Mouse (Mus musculus): Measurements from ENCODE around the gene Lef1.
A peak's percentile ranks its signal among the peaks of the same experiment; 100 is the strongest.

Lef1 gene

DNA sequence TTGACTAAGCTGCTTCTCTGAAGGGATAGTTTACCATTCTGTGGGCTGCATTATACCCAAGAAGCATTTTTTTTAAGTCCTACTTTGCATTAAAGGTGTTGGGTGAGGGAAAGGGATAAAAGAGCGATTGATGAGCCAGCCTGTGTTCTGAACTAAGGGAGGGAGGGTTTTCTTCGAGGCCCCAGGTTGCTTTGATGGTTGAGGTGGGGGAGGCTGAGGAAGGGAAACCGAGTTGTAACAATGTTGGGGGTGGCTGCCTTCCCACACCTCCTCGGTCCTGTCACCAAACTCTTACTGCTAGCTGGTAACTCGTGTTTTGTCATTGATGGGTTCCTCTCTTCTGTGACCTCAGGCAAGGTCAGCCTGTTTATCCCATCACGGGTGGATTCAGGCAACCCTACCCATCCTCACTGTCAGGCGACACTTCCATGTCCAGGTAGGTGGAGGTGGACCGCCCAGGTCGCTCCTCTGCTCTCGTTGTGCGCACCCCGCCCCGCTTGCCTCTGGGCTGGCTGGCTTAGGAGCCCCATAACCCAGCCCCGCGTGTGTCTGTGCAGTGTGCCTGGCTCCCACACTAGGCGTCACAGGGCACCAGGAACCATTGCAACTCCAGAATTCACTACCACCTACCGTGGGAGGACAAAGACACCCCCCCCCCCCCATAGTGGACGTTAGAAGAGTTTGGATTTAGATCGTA is 80.5 kb downstream of the Lef1 start:
- no peak for DNase-seq (ENCODE audit: low spot score)

DNA sequence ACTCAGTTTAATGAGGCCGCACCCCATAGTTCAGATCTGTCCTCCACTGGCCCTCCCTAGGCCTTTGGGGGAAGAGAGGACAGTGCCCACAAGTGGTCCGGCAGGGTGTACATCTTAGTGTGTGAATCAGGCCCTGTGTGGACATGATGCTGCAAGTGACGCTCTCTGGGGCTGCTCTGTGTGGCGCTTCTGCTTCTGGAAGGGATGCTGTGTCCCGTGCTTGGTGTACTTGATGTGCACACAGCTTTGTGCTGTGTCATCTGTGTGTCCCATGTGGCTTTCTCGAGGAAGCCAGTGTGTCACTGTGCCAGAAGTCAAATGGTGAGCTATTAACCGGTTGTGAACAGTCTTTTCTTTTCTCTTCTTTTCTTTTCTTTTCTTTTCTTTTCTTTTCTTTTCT is 81.2 kb downstream of the Lef1 start:
- no peak for DNase-seq (ENCODE audit: low spot score)

DNA sequence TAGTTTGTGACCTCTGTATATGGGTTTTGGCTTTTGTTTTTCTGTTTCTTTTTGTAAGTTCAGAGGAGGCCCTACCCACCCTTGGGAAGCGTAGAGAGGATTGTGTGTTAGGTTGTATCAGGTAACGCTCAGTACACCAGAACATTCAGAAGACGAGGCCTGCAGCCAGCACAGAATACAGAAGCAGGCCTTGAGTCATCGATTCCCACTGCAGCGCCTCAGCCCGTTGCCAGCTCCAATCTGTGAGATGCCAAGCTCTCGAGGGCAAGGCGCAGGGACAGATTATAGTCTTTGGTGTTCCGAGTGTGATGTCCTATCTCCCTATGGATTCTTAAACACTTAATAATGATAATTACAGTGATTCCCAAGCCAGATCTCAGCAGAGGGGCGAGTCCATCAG is 85.8 kb downstream of the Lef1 start:
- DNase-seq (ENCODE audit: low spot score) = no peak

DNA sequence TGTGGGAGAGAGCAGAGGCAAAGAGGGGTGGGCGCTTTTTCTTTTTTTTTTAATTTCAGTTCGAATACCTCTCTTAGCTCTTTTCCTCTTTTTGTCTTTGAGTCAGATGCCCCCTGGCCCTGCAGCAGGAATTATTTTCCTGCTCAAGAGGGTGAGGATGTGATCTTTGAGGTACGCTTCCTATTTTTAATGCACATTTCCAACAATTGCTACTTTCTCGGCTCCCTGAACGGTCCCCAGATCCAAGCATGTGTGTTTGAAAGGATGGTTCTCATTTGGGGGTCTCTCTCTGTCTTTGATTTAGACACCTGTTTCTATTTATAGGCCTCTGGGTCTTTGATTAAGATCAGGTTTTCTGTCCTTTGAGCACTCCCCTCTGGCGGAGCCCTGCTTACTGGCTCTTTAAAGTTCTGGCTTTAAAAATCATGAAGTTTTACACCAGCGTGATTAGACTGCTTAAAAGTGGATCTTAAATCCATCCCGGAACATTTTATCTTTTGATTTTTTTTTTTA is 86.3 kb downstream of the Lef1 start:
- DNase-seq (ENCODE audit: low spot score) = no peak

DNA sequence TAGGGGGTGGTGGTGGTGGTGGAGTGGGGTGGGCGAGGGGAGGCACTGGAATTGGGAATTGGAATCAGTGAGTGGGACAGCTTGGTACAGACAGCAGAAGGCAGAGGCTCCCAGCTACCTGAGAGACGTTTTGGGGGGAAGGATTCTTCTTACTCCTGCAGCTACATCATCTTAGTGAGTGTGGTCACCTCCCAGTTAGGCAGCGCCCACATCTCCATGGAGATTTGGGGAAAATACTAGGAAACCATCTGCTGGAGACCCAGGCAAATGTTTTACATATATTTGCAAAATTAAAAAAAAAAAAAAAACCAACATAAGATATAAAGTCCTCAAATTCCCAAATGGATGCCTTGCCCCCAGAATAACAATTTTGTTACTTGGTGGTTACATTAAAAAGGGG is 88.7 kb downstream of the Lef1 start:
- DNase-seq (ENCODE audit: low spot score) = no peak

DNA sequence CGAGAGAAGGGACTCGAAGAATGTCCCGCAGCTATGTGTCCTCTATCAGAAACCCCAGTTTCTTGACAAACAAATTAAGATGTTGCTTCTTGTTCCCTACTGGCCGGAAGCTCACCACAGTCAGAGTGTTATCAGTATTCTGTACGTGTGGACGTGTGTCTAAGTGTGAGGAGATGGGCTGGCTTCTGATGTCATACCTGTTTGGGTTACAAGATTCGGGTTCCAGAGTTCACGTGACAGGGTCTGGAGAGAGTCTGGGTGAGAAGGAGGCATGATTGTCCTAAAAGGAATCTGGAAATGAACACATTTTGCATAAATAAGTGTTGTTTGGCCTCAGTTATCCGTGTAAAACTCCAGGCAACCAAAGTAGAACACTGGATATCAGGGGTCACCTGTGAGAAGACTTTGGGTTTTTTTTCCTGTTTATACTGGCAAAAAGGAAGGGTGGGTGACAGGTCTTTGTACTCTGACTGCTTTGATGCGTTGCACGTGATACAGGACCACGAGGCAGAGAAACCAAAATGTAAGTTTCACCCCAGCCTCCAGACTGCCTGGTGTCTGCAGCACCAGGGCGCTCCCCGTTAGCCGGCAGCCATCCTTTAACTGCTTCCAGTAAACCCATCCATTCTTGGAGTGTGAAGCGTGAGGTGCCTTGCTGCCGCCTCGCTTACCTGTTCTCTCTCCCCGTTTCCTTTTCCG is 89.5 kb downstream of the Lef1 start:
- no peak for DNase-seq (ENCODE audit: low spot score)

DNA sequence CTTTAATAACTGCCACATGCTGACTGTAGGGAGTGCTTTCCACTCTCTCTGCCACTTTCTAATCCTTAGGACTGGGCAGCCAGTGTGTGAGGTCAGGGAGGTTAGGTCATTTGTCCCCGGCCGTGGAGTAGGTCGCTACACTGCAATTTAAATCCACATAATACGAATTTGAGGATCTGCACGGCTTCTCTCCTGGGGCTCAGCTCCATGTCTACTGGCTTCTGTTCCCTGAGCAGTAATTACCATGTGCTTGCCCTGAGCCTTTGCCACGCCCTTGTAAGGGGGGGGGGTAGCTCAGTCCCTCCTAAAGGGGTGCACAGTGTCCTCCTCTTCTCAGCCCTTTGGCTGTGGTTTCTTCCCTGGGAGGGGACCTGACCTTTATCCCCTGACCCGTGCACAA is 92.0 kb downstream of the Lef1 start:
- DNase-seq (ENCODE audit: low spot score) = no peak

DNA sequence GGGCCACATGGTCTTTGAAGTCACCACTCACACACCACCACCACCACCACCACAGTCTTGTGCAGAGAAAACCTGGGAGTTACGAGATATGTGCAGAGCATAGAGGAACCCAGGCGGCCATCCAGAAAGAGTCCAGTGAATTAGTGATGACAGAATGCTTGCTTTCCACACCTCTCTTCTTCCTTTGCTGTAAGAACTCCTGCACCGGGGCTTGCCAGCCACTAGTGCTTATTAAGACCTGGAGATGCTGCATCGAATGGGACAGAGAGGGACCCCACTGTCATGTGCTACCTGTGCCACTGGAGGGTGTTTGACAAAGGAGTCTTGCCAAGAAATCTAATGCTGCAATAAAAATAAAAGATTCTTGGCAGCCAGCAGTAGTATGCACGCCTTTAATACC is 97.6 kb downstream of the Lef1 start:
- no peak for DNase-seq (ENCODE audit: low spot score)

DNA sequence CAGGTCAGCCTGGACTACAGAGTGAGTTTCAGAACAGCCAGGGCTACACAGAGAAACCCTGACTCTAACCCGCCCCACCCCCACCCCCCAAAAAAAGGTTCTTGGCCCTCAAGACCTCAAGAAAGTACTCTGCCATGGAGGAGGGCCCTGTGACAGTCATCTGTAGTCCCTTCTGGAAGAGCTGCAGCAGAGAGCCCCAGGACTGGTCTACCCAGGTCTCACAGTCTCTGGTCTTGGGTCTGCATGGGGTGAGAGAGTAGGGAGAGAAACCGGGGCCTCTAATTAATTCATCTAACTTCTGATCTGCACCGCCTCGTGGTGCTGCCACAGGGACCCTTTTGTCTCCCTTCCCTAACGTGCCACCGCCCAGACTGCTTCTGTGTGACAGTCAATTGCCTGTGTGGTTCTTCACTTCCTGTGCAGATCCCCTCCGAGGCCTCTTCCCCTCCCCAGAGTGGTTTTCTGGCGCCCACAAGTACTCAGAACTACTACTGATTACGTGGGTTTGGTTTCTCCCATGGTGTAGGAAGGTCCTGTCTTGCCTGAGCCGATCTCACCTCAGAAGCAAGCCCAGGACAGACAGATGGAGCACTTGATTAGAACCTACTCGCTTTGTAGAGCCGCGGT is 98.1 kb downstream of the Lef1 start:
- no peak for DNase-seq (ENCODE audit: low spot score)

DNA sequence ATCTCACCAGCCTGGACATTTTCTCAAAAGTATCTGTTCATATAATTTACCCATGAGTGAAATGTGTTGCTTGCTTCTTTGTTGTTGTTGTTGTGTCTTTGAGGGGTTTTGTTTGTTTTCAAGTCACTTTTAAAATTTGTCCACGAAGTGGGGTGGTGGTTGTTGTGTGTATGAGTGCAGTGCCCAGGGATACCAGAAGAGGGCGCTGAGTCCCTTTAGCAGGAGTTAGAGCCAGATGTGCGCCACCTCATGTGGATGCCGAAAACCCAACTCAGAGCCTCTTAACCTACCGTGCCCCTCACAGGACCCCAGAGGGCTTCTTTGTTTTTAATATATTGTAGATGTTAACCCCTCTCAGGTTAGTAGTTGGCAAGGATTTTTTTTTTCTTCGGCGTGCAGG is 101.9 kb downstream of the Lef1 start:
- no peak for DNase-seq (ENCODE audit: low spot score)

DNA sequence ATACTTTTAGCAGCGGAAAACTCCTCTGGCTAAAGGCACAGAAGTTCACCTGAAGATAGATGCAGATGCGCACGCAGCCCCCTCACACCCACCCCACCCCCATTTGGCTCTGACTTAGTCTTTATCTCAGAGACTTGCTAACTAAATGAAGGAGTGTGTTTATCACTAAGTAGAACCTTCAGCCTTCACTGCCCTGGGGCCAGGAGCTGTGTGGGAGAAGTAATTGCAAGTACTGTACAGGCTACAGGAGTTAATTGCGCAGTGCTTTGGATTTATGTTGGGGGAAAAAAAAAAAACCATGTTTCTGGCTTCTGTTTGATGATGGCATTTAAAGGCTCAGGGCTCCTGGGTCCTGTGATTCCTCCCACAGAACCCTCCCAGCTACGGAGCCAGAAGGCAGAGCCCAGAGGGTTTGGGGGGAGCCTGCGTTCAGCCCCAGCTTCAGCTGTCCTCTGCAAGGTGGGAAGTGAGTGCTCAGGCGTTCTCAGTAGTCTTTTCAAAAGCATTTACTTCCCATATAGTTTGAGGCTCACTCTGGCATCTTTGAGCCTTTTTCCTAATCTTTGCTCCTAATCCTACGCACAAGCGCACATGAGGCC is 103.9 kb downstream of the Lef1 start:
- DNase-seq (ENCODE audit: low spot score) = no peak

DNA sequence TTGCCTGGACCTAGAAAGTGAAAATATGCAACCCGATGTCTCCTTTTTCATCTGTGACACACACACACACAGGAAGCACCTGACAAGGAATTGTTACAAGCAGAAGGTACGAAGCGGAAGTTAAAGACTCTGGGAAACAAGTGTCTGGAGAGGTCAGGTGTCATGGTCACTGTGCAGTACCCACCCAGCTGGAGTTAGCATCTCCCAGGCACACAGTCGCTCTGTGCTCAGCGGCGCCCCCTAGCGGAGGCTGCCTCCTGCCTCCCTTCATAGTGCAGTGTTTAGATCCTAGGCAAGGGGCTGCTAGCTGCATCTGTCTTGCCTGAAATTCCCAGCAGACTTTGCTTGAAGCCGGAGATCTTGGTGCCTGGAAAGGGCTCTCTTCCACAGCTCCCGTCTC is 104.6 kb downstream of the Lef1 start:
- no peak for DNase-seq (ENCODE audit: low spot score)

DNA sequence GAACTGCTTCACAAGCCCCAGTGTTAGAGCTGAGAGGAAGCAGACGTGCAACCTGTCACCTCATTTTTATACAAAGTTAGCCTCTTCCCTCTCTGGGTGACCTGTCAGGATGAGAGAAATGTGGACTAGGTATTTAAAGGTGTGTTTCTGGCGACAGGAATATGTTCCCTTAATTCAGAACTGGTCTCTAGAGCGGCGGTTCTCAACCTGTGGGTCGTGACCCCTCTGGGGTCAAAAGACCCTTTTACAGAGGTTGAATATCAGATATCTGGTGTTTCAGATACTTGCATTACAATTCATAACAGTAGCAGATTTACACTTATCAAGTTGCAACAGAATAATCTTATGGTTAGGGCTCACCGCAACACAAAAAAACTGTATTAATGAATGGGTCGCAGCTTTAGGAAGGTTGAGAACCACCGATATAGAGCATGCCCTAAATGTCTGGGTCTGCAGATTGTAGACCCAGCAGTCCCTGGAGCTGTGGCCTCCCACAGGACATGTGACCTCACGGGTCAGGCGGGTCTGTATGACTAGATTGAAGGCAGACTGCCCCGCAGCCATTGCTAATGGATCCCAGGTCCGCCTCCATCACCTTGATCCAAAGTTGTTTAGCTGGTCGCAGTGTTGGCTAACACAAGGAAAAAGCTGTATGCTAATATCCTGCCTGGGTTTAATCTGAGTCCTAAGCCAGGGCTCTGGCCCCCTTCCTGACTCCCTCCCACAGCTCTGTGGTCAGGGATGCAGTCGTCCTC is 108.5 kb downstream of the Lef1 start:
- DNase-seq (ENCODE audit: low spot score) = no peak

DNA sequence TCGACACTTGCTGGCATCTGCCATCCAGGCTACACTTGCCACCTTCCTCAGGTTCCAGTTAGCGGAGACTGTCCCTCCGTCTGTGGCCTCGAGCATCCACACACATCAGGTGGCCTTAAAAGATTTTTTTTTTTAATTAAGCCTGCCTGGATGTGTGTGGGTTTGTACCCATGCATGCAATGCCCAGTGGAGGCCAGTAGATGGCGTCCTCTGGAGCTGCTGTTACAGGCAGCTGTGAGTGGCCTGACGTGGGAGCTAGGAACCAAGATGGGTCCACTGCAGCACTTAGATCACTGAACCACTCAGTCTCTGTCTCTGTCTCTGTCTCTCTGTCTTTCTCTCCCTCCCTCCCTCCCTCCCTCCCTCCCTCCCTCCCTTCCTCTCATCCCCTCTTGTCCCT is 117.8 kb downstream of the Lef1 start:
- no peak for DNase-seq (ENCODE audit: low spot score)

DNA sequence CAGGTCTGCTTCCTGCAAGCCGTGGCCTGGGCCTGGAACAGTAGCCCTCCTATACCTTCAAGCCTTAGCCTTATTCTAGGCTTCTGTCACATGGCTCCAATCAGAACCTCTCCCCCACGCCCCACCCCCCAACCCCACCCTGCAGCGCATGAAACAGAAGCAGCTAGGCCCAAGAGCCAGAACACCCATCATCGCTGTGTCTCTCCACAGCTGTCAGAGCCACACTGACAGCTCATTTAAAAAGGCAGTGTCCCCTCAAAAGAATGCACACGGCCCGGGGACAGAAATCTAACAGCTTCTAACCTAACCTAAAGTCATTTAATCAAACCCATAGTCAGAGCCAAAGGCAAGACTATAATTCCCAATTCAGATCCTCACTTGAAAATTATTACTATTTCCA is 126.8 kb downstream of the Lef1 start:
- DNase-seq (ENCODE audit: low spot score) = no peak

DNA sequence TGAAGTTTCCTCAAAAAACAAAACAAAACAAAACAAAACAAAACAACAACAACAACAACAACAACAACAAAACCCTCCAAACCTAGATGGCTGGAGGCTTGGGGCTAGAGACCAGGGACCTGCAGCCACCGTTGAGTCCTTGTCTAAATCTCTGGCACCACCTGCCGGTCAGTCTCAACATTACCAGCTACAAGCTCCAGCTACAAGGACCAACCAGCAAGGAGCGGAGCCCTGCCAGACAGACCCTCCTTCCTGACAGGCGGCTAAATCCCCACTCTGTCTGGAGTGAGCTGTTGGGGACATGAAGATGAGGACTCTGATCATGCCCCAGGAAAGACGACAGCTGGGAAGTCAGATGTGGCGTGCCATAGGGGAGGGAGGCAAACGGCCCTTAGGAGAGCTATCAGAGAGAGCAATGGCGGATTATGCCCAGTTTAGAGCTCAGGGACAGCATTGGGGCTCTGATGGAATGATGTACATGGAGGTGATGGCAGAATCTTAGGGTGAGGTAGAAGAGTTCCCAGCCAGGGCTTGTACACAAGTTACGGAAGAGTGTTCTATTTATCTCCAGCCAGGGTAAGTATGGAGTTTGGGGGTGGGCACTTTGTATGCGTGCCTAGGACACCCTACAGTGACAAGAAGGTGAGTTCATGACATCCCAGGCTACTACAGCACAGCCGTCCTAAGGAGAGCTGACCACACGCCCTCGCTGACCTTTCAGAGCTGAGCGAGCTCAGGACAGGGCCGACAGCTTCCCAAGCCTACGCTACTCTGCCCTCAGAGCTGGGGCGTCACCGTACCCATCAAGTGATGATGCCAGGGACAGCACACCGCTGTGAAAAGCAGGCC is 127.7 kb downstream of the Lef1 start:
- DNase-seq (ENCODE audit: low spot score) = peak; percentile 58

DNA sequence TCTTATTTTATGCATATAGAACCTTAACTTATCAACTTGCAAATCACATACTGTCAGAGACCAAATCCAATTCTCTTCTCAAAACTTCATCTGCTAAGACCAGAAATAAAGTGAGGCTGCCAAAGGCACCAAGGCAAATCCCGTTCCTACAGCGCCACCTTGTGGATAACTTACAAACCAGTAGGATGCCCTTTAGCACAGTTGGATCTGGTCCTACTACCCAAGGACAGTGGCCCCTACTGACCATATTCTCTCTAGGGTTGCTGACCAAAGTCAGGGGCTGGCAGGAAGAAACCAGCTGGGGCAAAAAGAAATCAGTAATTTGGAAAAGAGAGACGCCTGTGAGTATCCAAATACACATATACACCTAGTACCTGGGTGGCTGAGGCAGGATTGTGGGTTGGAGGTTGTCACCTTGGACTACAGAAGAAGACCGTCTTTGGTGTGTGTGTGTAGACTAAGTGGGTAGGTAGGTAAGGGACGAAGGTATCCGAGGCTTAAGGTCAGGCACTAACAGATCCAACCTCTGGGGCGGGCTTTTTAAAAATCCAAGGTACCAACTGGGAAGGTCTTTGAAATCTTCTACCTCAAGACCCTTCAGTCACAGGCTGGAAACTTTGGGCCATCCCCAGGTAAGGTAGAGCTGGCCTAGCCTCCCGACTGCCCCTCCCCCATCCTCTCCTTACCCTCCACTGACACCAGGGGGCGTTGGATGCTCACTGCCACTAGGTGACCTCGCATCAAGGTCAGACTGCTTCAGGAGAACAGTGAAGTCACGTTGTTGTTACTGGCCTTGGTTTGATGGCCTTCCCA is 135.7 kb downstream of the Lef1 start:
- DNase-seq (ENCODE audit: low spot score) = peak; percentile 12

DNA sequence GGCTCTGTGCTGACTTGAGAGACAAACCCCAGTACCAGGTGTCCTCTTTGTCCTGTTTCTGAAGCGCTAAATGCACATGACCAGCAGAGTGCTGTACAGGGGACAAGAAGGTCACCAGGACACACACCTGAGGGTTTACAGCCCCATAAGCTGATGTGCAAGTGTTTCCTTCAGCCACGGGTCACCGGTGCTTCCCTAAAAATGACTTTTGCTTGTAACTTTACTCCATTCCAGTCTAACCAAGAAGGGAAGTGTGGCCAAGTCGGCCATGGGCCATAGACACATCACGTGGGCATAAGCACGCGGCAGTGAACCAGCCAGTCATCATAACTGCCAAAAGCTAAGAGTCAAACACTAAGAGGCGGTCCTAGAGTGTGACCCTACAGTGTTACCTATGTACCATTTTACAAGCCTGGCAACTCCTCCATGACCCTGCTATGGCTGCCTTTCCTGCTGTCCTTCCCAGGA is 136.3 kb downstream of the Lef1 start:
- no peak for DNase-seq (ENCODE audit: low spot score)

DNA sequence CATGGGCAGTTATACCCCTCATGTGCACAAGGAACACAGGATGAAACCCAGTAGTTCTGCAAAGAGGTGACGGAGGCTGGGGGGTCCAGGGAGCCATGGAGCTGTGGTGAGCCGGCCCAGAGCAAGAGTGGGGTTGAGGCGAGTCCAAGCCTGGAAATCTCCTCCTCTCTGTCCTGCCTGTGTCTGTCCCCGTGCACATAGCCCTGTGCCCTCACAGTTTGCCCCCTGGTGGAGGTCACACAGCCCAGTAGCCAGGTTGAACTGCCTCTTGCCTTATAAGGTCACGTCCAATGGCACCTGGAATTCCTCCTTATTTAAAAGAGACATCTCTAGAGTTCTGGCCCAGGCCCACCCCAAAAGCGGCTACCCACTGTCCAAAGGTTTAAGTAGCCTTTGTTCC is 137.2 kb downstream of the Lef1 start:
- no peak for DNase-seq (ENCODE audit: low spot score)

DNA sequence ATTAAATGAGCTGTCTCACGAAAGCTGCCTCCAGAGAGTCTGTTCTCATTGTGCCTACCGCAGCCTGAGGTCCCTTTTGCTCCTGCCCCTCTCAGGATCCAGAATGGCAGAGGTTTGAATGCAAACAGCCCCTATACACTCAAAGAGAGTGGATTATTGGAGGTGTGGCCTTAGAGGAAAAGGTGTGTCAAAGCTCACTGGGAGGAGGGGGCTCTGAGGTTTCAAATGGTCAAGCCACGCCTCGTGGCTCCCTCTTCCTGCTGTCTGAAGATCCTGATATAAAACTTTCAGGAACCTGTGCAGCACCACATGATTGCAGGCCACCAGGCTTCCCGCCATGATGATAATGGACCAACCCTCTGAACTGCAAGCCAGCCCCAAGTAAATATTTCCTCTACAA is 137.6 kb downstream of the Lef1 start:
- no peak for DNase-seq (ENCODE audit: low spot score)
